Mouse (Mus musculus): ENCODE measurements at regions not wholly inside any gene's neighbourhood (a gene's known extent, or its start where the extent isn't known, plus 50 kb on each side); places are given as distances from the start of the nearest gene placed in this dataset.
"Not testable (repeated sequence)": the region's sequence is repeated elsewhere in the genome, so short reads cannot be mapped to it uniquely, and the experiment has no call there.

DNA sequence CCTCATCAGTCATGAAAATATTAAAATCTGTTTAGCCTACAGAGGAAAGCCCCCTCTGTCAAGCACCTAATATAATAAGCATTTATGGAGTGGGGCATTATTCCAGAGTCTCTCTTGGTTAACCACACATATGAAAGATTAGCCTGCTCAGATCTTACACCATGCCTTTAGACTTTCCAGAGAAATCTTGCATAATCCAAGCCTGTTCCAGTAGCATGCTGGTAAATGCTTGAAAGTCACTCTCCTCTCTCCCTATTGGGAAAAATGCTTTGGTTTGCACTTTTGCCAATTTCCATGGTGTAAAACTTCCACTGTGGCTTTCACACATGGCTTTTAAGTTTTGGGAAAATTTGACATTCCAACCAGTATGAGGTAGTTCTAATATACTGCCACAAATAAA lies 192.1 kb upstream of the Tmc3 start:
- Histone ChIP-seq H3K4me1 (ENCODE audit: insufficient read depth) (no peaks in the 10 kb centered on the region), H3K4me3 (ENCODE audit: low read depth, low read length) (no peak overlapping the region), H3K9ac (no peak overlapping the region), H3K4me2 (ENCODE audit: low read depth) (no peak overlapping the region), H3K27ac (ENCODE audit: low read depth, low read length) (no peak overlapping the region), H3K27me3 (ENCODE audit: insufficient read depth, low read length) (no peaks in the 10 kb centered on the region), H3K9me3 (ENCODE audit: low read length) (no peaks in the 10 kb centered on the region), H3K36me3 (ENCODE audit: insufficient read depth) (no peaks in the 10 kb centered on the region)
- no peak for DNase-seq
- no peak for ATAC-seq
- no peak for TF ChIP-seq CTCF (IDR thresholded peaks at IDR 0.05; ENCODE audit: low read depth)

GRCm38 (mm10) chr7:83394156-83394555 lies 190.6 kb upstream of the Tmc3 start:
- Histone ChIP-seq H3K36me3 (ENCODE audit: insufficient read depth) (no peaks in the 10 kb centered on the region), H3K4me2 (ENCODE audit: low read depth) (no peak overlapping the region), H3K27me3 (ENCODE audit: insufficient read depth, low read length) (no peaks in the 10 kb centered on the region), H3K4me3 (ENCODE audit: low read depth, low read length) (no peak overlapping the region), H3K27ac (ENCODE audit: low read depth, low read length) (no peak overlapping the region), H3K4me1 (ENCODE audit: insufficient read depth) (no peaks in the 10 kb centered on the region), H3K9me3 (ENCODE audit: low read length) (no peaks in the 10 kb centered on the region), H3K9ac (no peak overlapping the region)
- DNase-seq = no peak
- TF ChIP-seq CTCF (IDR thresholded peaks at IDR 0.05; ENCODE audit: low read depth) = no peak
- 59% methylated on average over 2 of the region's 2 CpGs for WGBS
- no peak for ATAC-seq

DNA sequence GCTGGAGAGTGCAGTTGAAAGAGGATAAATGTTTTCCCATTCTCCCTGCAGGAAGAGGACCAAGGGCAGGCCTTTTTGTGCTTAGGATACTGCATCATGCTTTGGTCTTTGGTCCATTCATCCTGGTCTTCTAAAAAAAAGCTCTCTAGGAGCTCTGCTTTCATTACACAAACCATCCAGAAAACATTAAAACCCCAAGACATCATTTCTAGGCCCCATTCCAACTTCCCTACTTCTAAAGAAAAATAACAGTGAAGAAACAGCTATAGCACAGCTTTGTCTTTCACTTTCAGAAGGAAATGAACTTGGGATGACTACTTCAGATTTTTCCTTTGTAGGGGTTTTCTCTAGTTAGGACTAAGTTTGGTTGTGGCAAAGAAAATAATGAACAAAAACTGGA lies 185.1 kb upstream of the Tmc3 start:
- H3K27me3 ChIP-seq (ENCODE audit: insufficient read depth, low read length) = no peaks in the 10 kb centered on the region
- no peak for TF ChIP-seq CTCF (IDR thresholded peaks at IDR 0.05; ENCODE audit: low read depth)
- H3K4me3 ChIP-seq (ENCODE audit: low read depth, low read length) = no peak overlapping the region
- H3K4me2 ChIP-seq (ENCODE audit: low read depth) = no peak overlapping the region
- DNase-seq = no peak
- no peaks in the 10 kb centered on the region for H3K4me1 ChIP-seq (ENCODE audit: insufficient read depth)
- no peaks in the 10 kb centered on the region for H3K36me3 ChIP-seq (ENCODE audit: insufficient read depth)
- H3K9me3 ChIP-seq (ENCODE audit: low read length) = no peaks in the 10 kb centered on the region
- no peak for ATAC-seq
- no peak overlapping the region for H3K27ac ChIP-seq (ENCODE audit: low read depth, low read length)
- no peak overlapping the region for H3K9ac ChIP-seq

GRCm38 (mm10) chr7:83401001-83401400 lies 183.7 kb upstream of the Tmc3 start:
- ATAC-seq (no peak), DNase-seq (no peak)
- H3K9me3 ChIP-seq (ENCODE audit: low read length) = no peaks in the 10 kb centered on the region
- H3K36me3 ChIP-seq (ENCODE audit: insufficient read depth) = no peaks in the 10 kb centered on the region
- TF ChIP-seq CTCF (IDR thresholded peaks at IDR 0.05; ENCODE audit: low read depth) = no peak
- no peaks in the 10 kb centered on the region for H3K4me1 ChIP-seq (ENCODE audit: insufficient read depth)
- whole genome bisulfite sequencing = 84% methylated on average over 5 of the region's 5 CpGs
- H3K27ac ChIP-seq (ENCODE audit: low read depth, low read length) = no peak overlapping the region
- H3K27me3 ChIP-seq (ENCODE audit: insufficient read depth, low read length) = no peaks in the 10 kb centered on the region
- no peak overlapping the region for H3K4me2 ChIP-seq (ENCODE audit: low read depth)
- H3K4me3 ChIP-seq (ENCODE audit: low read depth, low read length) = no peak overlapping the region
- no peak overlapping the region for H3K9ac ChIP-seq

GRCm38 (mm10) chr7:83412745-83413144 lies 172.0 kb upstream of the Tmc3 start:
- 86% methylated on average over 5 of the region's 5 CpGs for WGBS
- H3K4me3 ChIP-seq (ENCODE audit: low read depth, low read length); H3K27ac ChIP-seq (ENCODE audit: low read depth, low read length); ATAC-seq; H3K4me1 ChIP-seq (ENCODE audit: insufficient read depth); H3K9me3 ChIP-seq (ENCODE audit: low read length); H3K4me2 ChIP-seq (ENCODE audit: low read depth); H3K27me3 ChIP-seq (ENCODE audit: insufficient read depth, low read length); DNase-seq; H3K36me3 ChIP-seq (ENCODE audit: insufficient read depth); H3K9ac ChIP-seq: not testable (repeated sequence)

DNA sequence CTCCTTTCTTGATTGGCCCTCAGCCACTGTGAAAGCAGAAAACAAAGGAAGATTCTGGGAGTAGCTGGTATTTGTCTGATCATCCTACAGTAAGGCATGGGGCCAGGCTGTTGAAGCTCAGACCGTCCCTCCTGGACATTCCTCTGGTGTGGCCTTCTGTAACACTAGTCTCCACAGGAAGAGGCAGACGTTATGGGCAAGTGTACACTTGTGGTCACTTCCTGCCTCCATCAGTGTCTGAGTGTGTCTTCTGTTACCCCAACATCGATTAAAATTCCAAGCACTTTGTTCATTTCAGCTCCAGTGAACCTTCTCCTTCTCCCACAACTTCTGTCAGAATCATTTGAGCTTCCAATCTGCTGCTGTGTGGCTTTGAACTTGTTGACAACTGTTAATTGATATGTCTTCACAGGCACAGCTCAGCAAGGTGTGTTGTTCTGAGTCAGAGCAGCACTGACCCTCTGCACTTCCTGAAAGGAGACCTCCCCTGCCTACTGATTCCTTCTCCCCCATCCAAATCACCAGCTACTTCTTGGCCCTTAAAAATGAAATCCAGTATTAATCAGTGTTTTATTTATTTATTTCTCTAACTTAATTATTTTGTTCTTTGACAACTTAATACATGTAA lies 154.7 kb upstream of the Tmc3 start:
- WGBS = 69% methylated on average over 3 of the region's 3 CpGs
- no peaks in the 10 kb centered on the region for H3K9me3 ChIP-seq (ENCODE audit: low read length)

GRCm38 (mm10) chr7:83431094-83431493 lies 153.6 kb upstream of the Tmc3 start:
- Histone ChIP-seq H3K9ac (no peak overlapping the region), H3K9me3 (ENCODE audit: low read length) (no peaks in the 10 kb centered on the region), H3K27me3 (ENCODE audit: insufficient read depth, low read length) (no peaks in the 10 kb centered on the region), H3K4me2 (ENCODE audit: low read depth) (no peak overlapping the region), H3K4me3 (ENCODE audit: low read depth, low read length) (no peak overlapping the region), H3K36me3 (ENCODE audit: insufficient read depth) (no peaks in the 10 kb centered on the region), H3K4me1 (ENCODE audit: insufficient read depth) (no peaks in the 10 kb centered on the region), H3K27ac (ENCODE audit: low read depth, low read length) (no peak overlapping the region)
- DNase-seq (no peak), ATAC-seq (no peak)
- TF ChIP-seq CTCF (IDR thresholded peaks at IDR 0.05; ENCODE audit: low read depth) = no peak
- 63% methylated on average over 2 of the region's 2 CpGs for WGBS

More for the DNA sequence above, 154.7 kb upstream of the Tmc3 start:
- Histone ChIP-seq H3K4me2 (ENCODE audit: low read depth) (no peak overlapping the region), H3K36me3 (ENCODE audit: insufficient read depth) (no peaks in the 10 kb centered on the region), H3K9ac (no peak overlapping the region), H3K27ac (ENCODE audit: low read depth, low read length) (no peak overlapping the region), H3K27me3 (ENCODE audit: insufficient read depth, low read length) (no peaks in the 10 kb centered on the region), H3K4me1 (ENCODE audit: insufficient read depth) (no peaks in the 10 kb centered on the region), H3K4me3 (ENCODE audit: low read depth, low read length) (no peak overlapping the region)
- no peak for TF ChIP-seq CTCF (IDR thresholded peaks at IDR 0.05; ENCODE audit: low read depth)
- no peak for DNase-seq
- no peak for ATAC-seq

DNA sequence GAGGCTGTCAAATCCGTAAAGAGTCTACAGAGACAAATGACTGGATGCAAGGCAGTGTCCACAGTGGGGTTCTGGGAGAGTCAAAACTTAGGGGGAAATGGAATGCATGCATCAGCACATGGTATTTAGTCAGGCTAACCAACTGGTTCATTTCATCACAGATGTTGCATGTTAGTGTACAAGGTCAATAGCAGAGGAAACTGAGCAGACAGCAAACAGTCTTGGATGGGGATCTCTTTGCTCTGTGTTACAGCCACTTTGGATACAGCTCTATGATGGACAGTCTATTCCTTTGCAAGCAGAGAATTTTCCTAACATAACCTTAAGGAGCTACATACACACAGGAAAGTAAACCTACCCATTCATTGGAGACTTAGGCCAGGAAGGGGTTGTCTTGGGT lies 151.9 kb upstream of the Tmc3 start:
- no peak overlapping the region for H3K4me2 ChIP-seq (ENCODE audit: low read depth)
- ATAC-seq (no peak), DNase-seq (no peak)
- H3K27ac ChIP-seq (ENCODE audit: low read depth, low read length) = no peak overlapping the region
- H3K9me3 ChIP-seq (ENCODE audit: low read length) = no peaks in the 10 kb centered on the region
- WGBS = 95% methylated on average over 1 of the region's 1 CpGs
- H3K4me3 ChIP-seq (ENCODE audit: low read depth, low read length) = no peak overlapping the region
- no peaks in the 10 kb centered on the region for H3K36me3 ChIP-seq (ENCODE audit: insufficient read depth)
- H3K9ac ChIP-seq = no peak overlapping the region
- no peak for TF ChIP-seq CTCF (IDR thresholded peaks at IDR 0.05; ENCODE audit: low read depth)
- H3K4me1 ChIP-seq (ENCODE audit: insufficient read depth) = no peaks in the 10 kb centered on the region
- no peaks in the 10 kb centered on the region for H3K27me3 ChIP-seq (ENCODE audit: insufficient read depth, low read length)
